Mouse (Mus musculus) CD4-positive, CD25-positive, alpha-beta regulatory T cell, adult 9 weeks (primary cell): ENCODE data around the gene Gstcd. TPM values are rescaled to one million over a fixed set of nuclear protein-coding genes. Genes with fewer than 3 reads are reported as not detected.

ENCODE experiments used
- polyA plus RNA-seq: library from polyadenylated mRNA; unstranded; fragments of 100-300 nt; shearing (Covaris generic); gene quantifications from one replicate; pipeline ENCODE4 v1.2.1, GENCODE M21; 2017

The Gstcd gene
- polyA plus RNA-seq: 1.9 TPM

GRCm38 (mm10) chr3:133091664-133092273, at the start of gene Gstcd, which contains the start of gene Ints12:
Gstcd (minus strand) TSS chr3:133092033.
Ints12 (plus strand) TSS chr3:133091840.

DNA sequence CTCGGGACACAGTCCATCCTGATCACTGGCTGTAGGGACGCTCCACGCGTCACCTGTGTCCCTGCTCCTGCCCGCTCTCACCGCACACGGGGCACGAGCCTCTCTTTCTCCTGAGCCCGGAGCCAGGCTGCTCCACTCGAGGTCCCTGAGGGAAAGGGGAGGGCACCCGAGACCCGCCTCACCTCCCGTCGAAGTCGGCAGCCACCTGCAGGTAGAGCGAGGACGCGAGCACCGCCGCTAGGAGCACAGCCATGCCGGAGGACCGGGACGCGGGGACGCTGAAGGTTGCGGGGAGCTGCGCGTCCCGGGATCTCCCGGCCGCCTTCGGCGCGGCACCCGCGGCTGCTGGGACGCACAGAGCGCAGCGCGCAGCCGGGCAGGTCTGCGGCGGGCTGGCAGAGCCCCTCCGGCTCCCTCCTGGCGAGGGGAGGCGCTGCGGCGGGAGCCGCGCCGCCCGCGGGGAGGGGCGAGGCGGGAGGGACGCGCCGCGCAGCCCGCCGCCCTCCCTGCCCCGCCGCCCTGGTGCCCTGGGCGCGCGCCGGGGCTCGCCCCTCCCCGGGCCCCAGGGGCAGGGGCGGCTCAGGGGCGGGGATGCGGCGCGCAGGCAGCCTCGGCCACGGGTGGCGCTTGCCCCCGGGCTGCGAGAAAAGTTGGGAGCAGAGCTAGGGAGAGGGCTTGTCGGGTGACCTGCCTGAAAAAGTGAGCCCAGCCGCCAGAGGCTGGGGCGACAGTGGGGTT, 141.9 kb downstream of the Gstcd start, which contains the start of gene Npnt:
Gene Npnt (minus strand): TSS at position 501 of the 738 bp plus-strand sequence.

Other genes with a start within 250 kb of the Gstcd start
- gene Npnt, start 141.7 kb downstream of the Gstcd start, polyA plus RNA-seq: 0.65 TPM
- 23.6 TPM for gene Ints12, start 193 bp downstream of the Gstcd start, polyA plus RNA-seq
- not detected for gene Arhgef38, start 142.9 kb upstream of the Gstcd start, polyA plus RNA-seq
- gene Ppa2, start 218.1 kb upstream of the Gstcd start, polyA plus RNA-seq: 21.7 TPM